Mouse (Mus musculus) liver, embryonic 14.5 days (tissue): ENCODE data around the gene Efr3b. TPM values are rescaled to one million over a fixed set of nuclear protein-coding genes. Genes with fewer than 3 reads are reported as not detected.

Source experiments
- ATAC-seq: fragments of 200-750 bp; cut with Nextera tagmentation; 2 replicates; pipeline ENCODE4 v1.8.0; 2017; ENCODE audit warnings: moderate number of reproducible peaks, mild to moderate bottlenecking, moderate library complexity; ENCODE audit not compliant: insufficient read depth
- DNase-seq, 3 experiments: peaks; one replicate each; pipeline ENCODE4 v3.0.0-alpha.2; 2012 to 2013; ENCODE audit warnings: low read depth in 3 of 3, low spot score in 3 of 3
- H3K27ac ChIP-seq: fragments of 300-500 bp; sonication (generic); 2 replicates; pipeline ENCODE4 v1.5.1; 2014; ENCODE audit warnings: moderate library complexity, mild to moderate bottlenecking, control low read depth, inconsistent platforms
- H3K27me3 ChIP-seq: fragments of 300-500 bp; sonication (generic); 2 replicates; pipeline ENCODE4 v1.6.1; 2014; ENCODE audit warnings: mild to moderate bottlenecking, low read length, moderate library complexity; ENCODE audit not compliant: control insufficient read depth, insufficient read depth
- H3K36me3 ChIP-seq: fragments of 300-500 bp; sonication (generic); replicated peaks from 2 replicates; pipeline ENCODE4 v1.6.1; 2014; ENCODE audit warnings: low read depth; ENCODE audit not compliant: control insufficient read depth, insufficient read depth
- H3K4me1 ChIP-seq, 2 experiments: fragments of 200-500 bp in 1 of 2; fragments of 300-500 bp in 1 of 2; sonication (generic) in 1 of 2; replicated peaks; 2 replicates each; pipeline ENCODE4 v1.6.1; 2012 to 2014; ENCODE audit warnings: antibody characterized with exemption in 1 of 2, inconsistent platforms in 1 of 2, low read length in 1 of 2; ENCODE audit not compliant: control insufficient read depth in 2 of 2, insufficient read depth in 2 of 2
- H3K4me2 ChIP-seq: fragments of 300-500 bp; sonication (generic); 2 replicates; pipeline ENCODE4 v1.6.1; 2014; ENCODE audit warnings: low read depth, mild to moderate bottlenecking, control low read depth, moderate library complexity
- H3K4me3 ChIP-seq, 2 experiments: fragments of 200-500 bp in 1 of 2; fragments of 300-500 bp in 1 of 2; sonication (generic) in 1 of 2; 2 replicates each; pipeline ENCODE4 v1.5.1; 2012 to 2014; ENCODE audit warnings: low read depth in 2 of 2, low read length in 2 of 2, mild to moderate bottlenecking in 2 of 2, control low read depth in 1 of 2, inconsistent platforms in 1 of 2, moderate library complexity in 1 of 2; ENCODE audit not compliant: insufficient read depth in 1 of 2
- H3K9ac ChIP-seq: fragments of 300-500 bp; sonication (generic); replicated peaks from 2 replicates; pipeline ENCODE4 v1.6.1; 2014; ENCODE audit warnings: mild to moderate bottlenecking, control low read depth, moderate library complexity
- H3K9me3 ChIP-seq: fragments of 300-500 bp; sonication (generic); 2 replicates; pipeline ENCODE4 v1.6.1; 2016; ENCODE audit warnings: low read length, mixed read lengths; ENCODE audit not compliant: control insufficient read depth
- CTCF ChIP-seq: IDR thresholded peaks from 2 replicates; pipeline ENCODE4 v1.5.1; 2016; ENCODE audit warnings: antibody characterized with exemption, low read depth, control low read depth
- EP300 ChIP-seq: IDR thresholded peaks from 2 replicates; pipeline ENCODE4 v1.6.1; 2016; ENCODE audit warnings: antibody characterized with exemption, low read depth
- WGBS: fragments of 180-500 bp; shearing (Covaris S2); extraction: QIAGEN DNeasy Blood & Tissue Kit; methylation state at CpG from one replicate; pipeline ENCODE4 v1.1.7; 2014; ENCODE audit not compliant: insufficient replicate concordance; 5-methylcytosine and 5-hydroxymethylcytosine counted together
- polyA plus RNA-seq, 2 experiments: library from polyadenylated mRNA; depleted of rRNA in 1 of 2; stranded (reverse) in 1 of 2; unstranded in 1 of 2; fragments of >200 nt; fragmentation: Nextera tagmentation in 1 of 2; extraction: Ambion mirVana in 1 of 2; gene quantifications; 2 replicates each; pipeline versions ENCODE4 v1.2.1 to v1.2.3; 2012 to 2014

The Efr3b gene
- polyA plus RNA-seq, 2 experiments, result 0.05 to 0.10 TPM

- no peak for DNase-seq
- whole genome bisulfite sequencing, result 44% methylated on average over 1 of the region's 1 CpGs
- no peak overlapping the region for H3K4me2 ChIP-seq
- H3K36me3 ChIP-seq, result no peaks in the 10 kb centered on the region
- no peaks in the 10 kb centered on the region for H3K27me3 ChIP-seq
- no peaks in the 10 kb centered on the region for H3K9me3 ChIP-seq
- H3K9ac ChIP-seq, result no peak overlapping the region
- no peak for TF ChIP-seq CTCF
- TF ChIP-seq EP300, result no peak
- peaks cover 0 to 2% of the 10 kb centered on the region in 2 experiments; a peak in 3 of 4 replicates for H3K4me1 ChIP-seq
- no peak for ATAC-seq
- no peak overlapping the region for H3K27ac ChIP-seq
- no peak overlapping the region for H3K4me3 ChIP-seq
Observed at GRCm38 (mm10) chr12:4078069-4078468, 39.4 kb upstream of the Efr3b start.

GRCm38 (mm10) chr12:4076383-4076782 is 37.7 kb upstream of the Efr3b start:
- no peak overlapping the region for H3K4me3 ChIP-seq
- H3K27ac ChIP-seq, result no peak overlapping the region
- ATAC-seq (no peak), DNase-seq (no peak)
- no peak overlapping the region for H3K9ac ChIP-seq
- H3K4me1 ChIP-seq, result no peaks in the 10 kb centered on the region
- H3K27me3 ChIP-seq, result no peaks in the 10 kb centered on the region
- no peaks in the 10 kb centered on the region for H3K36me3 ChIP-seq
- no peak overlapping the region for H3K4me2 ChIP-seq
- no peak for TF ChIP-seq CTCF
- no peaks in the 10 kb centered on the region for H3K9me3 ChIP-seq

GRCm38 (mm10) chr12:4075407-4075806 is 36.7 kb upstream of the Efr3b start:
- H3K4me1 ChIP-seq, result no peaks in the 10 kb centered on the region
- ATAC-seq (no peak), DNase-seq (no peak)
- 51% methylated on average over 8 of the region's 8 CpGs for WGBS
- no peaks in the 10 kb centered on the region for H3K36me3 ChIP-seq
- H3K4me2 ChIP-seq, result no peak overlapping the region
- H3K4me3 ChIP-seq, result no peak overlapping the region
- no peak overlapping the region for H3K27ac ChIP-seq
- H3K9ac ChIP-seq, result no peak overlapping the region
- TF ChIP-seq EP300, result no peak
- no peak for TF ChIP-seq CTCF
- H3K27me3 ChIP-seq, result no peaks in the 10 kb centered on the region
- H3K9me3 ChIP-seq, result no peaks in the 10 kb centered on the region

GRCm38 (mm10) chr12:4071671-4072070 is 33.0 kb upstream of the Efr3b start:
- Histone ChIP-seq H3K4me3 (no peak overlapping the region), H3K9me3 (no peaks in the 10 kb centered on the region), H3K27me3 (no peaks in the 10 kb centered on the region), H3K4me1 (no peaks in the 10 kb centered on the region; a peak in 1 of 4 replicates), H3K9ac (no peak overlapping the region), H3K27ac (no peak overlapping the region), H3K4me2 (no peak overlapping the region), H3K36me3 (no peaks in the 10 kb centered on the region)
- ATAC-seq (no peak), DNase-seq (no peak)
- TF ChIP-seq EP300 (no peak), CTCF (no peak)
- 63% methylated on average over 9 of the region's 9 CpGs for WGBS

- no peak overlapping the region for H3K9ac ChIP-seq
Observed at GRCm38 (mm10) chr12:4068551-4068950, 29.8 kb upstream of the Efr3b start.

More at GRCm38 (mm10) chr12:4068551-4068950, 29.8 kb upstream of the Efr3b start:
- no peaks in the 10 kb centered on the region for H3K27me3 ChIP-seq
- H3K4me2 ChIP-seq, result no peak overlapping the region
- TF ChIP-seq EP300 (no peak), CTCF (no peak)
- 70% methylated on average over 4 of the region's 4 CpGs for WGBS
- peaks cover 4 to 19% of the 10 kb centered on the region in 2 experiments; a peak in 3 of 4 replicates for H3K4me1 ChIP-seq
- no peak for DNase-seq
- no peak overlapping the region for H3K4me3 ChIP-seq
- no peak overlapping the region for H3K27ac ChIP-seq
- no peaks in the 10 kb centered on the region for H3K9me3 ChIP-seq
- no peaks in the 10 kb centered on the region for H3K36me3 ChIP-seq
- ATAC-seq, result no peak
